Mouse (Mus musculus): ENCODE measurements at regions not wholly inside any gene's neighbourhood (a gene's known extent, or its start where the extent isn't known, plus 50 kb on each side); places are given as distances from the start of the nearest gene placed in this dataset.
A peak's percentile ranks its signal among the peaks of the same experiment; 100 is the strongest.

- DNase-seq: no peak
Observed at GRCm38 (mm10) chr3:35400213-35400612, 353.7 kb upstream of the Atp11b start.

GRCm38 (mm10) chr3:35402666-35403065, 351.2 kb upstream of the Atp11b start:
- DNase-seq: no peak

- no peak for DNase-seq
Observed at GRCm38 (mm10) chr3:35403952-35404351, 350.0 kb upstream of the Atp11b start.

DNA sequence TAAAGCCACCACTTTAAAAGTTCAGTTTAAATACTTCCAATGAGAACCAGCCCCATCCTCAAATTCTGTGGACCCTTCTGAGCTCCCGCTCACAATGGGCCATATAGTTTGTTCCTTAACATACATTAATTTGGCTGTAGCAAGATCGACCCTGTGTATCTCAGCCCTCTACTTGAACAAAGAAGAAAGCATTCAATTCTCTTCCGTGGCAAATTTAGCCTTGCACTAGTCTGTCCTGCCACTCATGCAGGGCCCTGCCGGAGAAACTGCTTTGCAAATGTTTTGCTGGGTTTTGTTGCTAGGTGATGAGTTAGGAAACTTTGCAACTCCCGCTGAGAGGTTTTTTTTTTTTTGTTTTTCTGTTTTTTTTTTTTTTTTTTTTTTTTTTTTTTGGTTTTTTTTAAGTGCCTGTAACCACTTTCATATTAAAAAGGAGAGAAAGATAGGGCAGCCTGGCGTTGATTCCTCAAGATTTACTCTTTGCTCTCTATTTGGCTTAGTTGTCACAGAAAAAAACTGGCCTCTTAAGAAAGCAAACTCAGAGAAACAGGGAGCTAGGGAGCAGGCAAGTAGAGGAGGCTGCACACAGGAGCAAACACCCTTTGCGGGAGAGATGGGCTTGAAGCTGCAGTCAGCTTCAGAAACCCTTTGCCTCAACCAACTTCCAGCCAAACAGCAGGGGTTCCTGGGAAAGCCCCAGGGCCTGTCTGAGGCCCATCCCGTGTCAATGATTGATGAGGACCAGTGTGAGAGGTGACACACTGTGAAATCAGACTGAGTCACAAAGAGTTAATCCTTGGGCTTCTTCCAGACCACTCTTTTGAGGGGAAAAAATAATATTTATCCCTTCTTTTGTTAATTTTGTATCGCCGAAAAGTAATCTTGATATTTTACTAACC, 349.2 kb upstream of the Atp11b start:
- no peak for DNase-seq

DNA sequence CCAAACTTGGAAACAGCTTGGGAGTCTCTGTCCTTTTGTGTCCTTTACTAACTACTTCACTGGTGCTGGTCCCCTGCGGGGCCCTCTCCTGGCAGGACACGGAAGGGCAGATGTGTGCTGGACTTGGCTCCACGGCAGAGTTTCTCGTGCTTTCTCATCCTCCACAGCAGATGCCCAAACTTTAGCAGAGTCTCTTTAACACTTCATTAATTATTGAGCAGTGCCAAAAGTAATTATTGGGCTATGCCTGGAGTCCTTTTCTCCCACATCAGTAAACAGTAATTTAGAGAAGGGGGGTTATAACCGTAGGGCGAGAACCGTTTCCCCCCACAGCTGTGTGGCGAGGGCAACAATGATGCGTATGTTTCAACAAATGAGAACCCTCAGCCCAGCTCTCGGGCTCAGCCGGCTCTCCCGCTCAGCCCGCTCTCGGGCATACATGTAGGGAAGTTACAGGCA, 348.3 kb upstream of the Atp11b start:
- peak in 1 of 2 experiments; percentile 17 for DNase-seq

DNA sequence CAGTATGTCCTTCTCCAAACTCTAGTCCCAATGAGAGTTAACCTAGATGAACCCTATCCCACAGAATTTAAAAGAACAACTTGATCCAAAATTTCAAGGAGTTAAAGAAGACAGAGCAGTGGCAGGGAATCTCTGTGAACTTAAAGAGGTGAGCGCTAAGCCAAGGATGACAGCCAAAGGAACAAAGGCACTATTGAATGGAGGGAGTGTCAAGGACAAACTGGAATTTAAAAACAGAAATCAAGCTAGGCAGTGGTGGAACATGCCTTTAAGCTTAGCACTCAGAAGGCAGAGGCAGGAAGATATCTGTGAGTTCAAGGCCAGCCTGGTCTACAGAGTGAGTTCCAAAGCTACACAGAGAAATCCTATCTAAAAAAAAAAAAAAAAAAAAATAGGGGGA, 316.2 kb upstream of the Atp11b start:
- no peak for DNase-seq

DNA sequence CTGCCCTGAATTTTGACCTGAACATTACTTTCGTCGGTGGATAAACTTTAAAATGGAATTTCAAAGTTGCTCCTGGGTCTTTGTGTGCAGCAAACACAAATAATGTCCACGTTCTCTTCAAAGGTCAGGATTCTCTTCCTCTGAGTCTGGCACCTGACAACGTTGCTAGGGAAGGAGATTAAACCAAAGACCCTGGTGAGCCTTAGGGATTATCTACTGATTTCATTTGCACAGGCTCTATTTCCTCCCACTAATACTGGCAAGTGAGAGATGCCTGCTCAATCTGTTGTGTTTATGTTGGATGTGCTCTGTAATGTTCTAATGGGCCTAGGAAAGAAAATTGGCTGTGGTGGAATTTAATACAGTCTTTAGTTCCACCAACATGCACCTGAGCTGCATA, 291.0 kb upstream of the Atp11b start:
- no peak for DNase-seq

GRCm38 (mm10) chr3:35464212-35464911, 289.5 kb upstream of the Atp11b start:
- DNase-seq: no peak

GRCm38 (mm10) chr3:35465956-35466355, 287.9 kb upstream of the Atp11b start:
- no peak for DNase-seq

- DNase-seq: no peak
Observed at GRCm38 (mm10) chr3:35473351-35473750, 280.6 kb upstream of the Atp11b start.

DNA sequence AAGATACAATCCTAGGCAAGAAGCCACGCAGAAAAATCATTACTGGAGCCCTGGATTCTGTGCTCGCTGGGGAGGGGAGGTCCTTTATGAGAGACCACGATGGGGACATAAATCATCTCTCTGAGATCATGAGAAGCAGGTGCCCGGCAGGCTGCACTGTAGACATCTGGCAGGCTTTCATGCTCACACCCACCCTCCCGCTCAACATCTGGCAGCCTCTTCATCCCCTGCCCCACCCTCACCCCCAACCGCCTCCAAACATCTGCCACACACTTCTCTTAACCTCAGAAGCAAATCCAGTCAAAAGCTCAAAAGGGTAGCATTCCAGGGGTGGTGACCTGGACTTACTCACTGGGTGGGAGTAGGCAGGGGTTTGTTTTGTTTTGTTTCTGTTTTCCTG, 279.5 kb upstream of the Atp11b start:
- DNase-seq: no peak

GRCm38 (mm10) chr3:35475326-35475725, 278.6 kb upstream of the Atp11b start:
- peak in 1 of 2 experiments; percentile 24 for DNase-seq

DNA sequence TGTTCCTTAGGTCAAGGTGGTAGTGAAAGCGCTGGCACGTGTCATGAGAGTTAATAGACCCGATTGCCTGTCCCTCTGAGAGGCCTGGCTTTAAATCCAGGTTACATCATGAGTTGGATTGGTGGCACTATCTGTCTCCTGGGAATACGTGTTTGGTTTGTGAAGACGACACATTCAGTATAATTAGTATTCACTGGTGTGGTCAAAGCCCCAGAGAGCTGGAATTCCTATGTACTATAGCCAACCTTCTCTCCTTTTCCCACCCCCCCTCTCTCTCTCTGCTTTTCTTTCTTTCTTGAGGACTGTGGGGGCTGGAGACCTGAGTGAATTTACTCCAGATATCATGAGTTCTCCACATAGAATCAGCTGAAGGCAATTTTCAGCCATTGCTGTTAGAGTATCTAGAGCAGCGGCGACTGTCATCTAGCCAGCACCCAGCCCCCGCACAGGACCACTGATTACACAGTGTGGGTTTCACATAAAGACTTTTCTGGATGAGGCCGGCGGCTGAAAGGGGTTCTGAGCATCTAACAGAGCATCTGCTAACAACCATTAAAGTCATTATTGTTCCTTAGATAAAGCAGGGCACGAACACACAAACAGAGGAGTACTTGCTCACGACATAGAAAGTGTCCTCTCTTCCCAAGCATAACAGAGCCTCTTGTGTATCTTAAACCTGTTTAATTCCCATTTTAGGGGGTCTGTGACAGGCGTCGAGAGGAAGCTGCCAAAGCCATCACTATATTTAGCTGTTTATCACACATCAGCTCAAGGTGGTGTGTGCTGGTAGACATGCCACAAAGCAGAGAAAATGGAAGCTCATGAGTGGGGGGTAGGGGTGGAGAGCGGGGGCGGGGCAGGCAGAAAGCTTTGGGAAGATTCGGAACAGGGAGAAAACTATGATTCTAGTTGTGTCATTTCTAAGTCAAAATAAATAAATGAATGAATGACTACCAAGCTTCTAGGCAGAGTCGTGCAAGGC, 272.9 kb upstream of the Atp11b start:
- no peak for DNase-seq

DNA sequence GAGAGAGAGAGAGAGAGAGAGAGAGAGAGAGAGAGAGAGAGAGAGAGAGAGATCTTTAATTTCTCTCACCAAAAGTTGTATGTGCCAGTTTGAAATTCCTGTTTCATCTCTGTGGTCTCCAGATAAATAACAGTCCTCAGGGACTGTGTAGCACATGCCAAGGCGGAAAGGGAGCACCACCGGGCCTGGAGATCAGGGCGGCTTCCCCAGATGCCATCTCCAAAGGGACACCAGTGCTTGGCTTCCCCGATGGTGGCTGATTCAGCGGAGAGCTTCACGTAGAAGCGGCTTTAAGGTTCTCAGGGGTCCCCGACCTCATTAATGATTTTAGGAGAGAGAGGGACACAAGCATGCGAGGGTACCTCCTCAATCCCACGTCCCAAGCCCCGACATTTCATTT, 272.1 kb upstream of the Atp11b start:
- no peak for DNase-seq

DNA sequence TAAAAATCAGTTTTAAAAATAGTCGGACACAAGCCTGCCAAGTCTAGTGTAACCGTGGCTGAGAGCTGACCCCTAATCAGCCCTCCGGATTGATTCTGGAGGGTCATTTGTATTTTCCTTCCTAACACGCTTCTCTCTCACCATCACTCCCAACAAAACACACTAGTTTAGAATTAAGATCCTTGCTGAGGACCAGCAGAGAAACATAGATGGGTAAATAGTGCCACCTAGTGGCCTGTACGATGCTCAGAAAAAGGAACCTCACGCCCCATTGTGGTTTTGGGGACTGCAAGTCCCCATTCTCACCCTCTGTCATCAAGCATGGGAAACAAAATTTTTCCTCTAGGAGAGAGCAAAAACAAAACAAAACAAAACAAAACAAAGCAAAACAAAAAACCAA, 271.6 kb upstream of the Atp11b start:
- peak in 1 of 2 experiments; percentile 54 for DNase-seq

DNA sequence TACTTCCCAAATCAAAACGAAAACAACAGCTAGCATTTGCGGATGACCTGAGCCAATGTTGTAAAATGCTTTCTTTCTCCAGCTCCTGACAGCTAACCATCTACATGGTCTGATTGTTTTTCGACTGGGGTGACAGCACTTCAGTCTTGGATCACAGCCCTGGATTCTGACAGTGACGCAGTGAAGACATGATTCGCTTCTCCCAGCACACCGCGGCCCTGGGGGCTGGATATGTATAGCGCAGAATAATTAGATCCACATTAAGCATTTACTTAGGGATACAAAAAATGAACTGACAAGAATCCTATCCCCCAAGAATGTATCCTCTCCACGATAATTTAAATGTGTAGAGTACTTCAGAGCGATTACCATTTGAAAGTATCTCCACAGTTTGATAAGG, 271.1 kb upstream of the Atp11b start:
- DNase-seq: no peak

GRCm38 (mm10) chr3:35496027-35496824, 257.7 kb upstream of the Atp11b start:
- no peak for DNase-seq

DNA sequence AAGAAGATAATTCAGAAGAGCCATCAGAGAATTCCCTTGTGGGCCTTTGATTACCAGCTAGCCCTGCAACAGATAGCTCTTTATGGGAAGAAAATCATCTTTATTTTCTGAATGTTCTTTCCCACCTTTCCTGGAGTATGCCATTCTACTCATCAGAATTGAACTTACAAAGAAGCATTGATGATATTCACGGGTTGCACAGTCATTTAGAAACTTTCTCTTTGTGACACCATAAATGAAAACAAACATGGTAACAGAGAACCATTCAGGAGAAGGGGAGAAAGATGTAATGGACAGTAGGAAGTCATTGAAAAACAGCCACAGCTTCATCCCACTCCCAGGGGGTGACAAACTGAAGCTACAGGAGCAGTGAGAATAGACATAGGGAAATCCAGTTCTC, 243.6 kb upstream of the Atp11b start:
- no peak for DNase-seq

GRCm38 (mm10) chr3:35516517-35516916, 237.4 kb upstream of the Atp11b start:
- DNase-seq: no peak

- DNase-seq: no peak
Observed at GRCm38 (mm10) chr3:35520131-35520530, 233.8 kb upstream of the Atp11b start.

DNA sequence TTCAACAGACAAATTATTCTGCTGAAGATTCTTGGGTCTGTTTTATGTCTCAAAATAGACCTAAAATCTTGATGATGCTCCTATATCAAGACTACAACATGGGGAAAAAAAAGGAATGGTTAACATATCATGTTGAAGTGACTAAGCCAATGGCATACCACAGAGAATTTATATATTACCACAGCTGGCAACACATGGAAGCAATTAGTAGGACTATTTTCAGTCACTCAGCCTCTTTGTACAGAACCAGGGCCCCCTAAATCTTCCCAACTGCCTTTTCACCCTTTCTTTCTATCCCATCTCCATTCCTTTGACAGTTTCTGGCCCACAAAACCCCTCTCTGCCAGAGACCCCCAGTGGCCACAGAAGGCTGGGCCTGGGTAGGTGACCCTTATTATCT, 206.2 kb upstream of the Atp11b start:
- DNase-seq: no peak

DNA sequence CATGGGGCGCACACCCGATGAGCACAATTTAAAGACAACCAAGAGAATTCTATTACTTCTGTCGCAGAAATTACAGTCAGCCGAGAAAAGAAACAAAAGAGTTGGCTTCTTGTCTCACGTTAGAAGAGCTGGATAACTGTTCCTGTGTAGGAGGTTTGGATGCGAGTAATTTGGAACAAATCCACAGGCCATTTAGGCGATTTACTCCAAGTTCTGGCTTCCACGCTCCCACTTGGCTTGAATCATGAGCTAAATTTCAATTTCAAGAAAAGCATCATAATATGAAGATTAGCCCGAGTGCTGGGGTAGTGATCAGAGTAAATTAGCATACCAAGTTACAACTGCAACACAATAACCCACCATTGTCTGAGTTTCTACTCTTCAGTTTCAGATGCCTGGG, 202.1 kb upstream of the Atp11b start:
- DNase-seq: no peak

All from kidney, postnatal 25 days (tissue).